12 mouse cellular contexts compared by ENCODE assay signal in the genomic region with DNA sequence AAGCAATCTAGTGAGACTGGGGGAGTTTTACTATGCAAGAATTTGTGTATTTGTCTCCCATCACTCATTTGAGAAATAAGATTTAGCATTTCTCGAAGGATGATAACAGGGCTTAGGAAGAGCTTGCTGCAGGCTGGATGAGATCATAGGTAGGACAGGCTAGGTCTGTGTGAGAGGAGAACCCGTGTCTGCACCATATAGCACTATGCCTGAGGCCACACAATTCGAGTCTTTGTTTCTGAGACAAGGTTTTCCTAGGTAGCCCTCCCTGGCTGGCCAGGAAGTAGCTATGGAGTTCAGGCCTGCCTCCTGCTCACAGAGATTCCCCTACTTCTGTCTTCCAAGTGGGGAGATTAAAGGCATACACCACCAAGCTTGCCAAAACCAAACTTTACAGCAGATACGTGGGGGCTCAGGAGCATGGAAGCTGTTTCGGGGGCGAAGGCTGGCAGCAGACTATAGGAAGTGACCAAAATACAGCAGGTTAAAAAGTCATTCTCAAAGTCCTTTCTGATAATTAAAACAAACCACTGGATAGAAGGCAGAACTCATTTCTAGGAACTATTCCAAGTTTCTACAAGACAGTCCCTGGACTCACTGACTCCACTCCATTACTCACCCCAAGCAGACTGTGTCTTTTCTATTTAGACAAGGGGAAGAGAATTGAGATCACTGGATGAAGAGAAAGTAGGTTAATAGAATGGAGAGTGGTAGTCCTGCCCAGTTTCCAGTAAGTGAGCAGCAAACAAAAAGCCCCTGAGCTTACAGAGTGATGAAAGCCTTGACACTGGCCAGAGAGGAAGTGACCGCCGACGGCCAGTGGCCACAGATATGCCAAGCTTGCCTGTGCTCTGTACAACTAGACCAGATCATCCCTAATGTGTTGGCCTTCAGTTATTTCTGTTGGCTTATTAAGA.
DNase-seq lines count a peak whose midpoint lies in the region; ATAC-seq lines count a peak whose summit lies in the region.
"Had no signal": no experiment of that assay in that cellular context is flagged by ENCODE, and none has a peak within 500 bp of the region (broad histone marks: within the 10 kb centered on the region; RNA-seq: fewer than 3 reads in every experiment).

No protein-coding gene starts in this region.

- H3K36me3 ChIP-seq in heart, embryonic 11.5 days (ENCODE audit: control insufficient read depth, insufficient read depth, low read length) = no peaks in the 10 kb centered on the region
- H3K36me3 ChIP-seq in stomach, embryonic 14.5 days (ENCODE audit: control insufficient read depth, insufficient read depth, low read length) = no peaks in the 10 kb centered on the region
- H3K36me3 ChIP-seq: forebrain, embryonic 15.5 days had no signal

- H3K4me1 ChIP-seq in heart, embryonic 11.5 days (ENCODE audit: control insufficient read depth, insufficient read depth, low read length) = peaks cover 17% of the 10 kb centered on the region
- H3K4me1 ChIP-seq in stomach, embryonic 14.5 days (ENCODE audit: control insufficient read depth, insufficient read depth, low read length) = peaks cover 9% of the 10 kb centered on the region; the same call in 1 of the 2 replicates
- H3K4me1 ChIP-seq: forebrain, embryonic 15.5 days had no signal

- 38% methylated on average over 9 of the region's 9 CpGs for WGBS in heart, embryonic 11.5 days (ENCODE audit: insufficient replicate concordance)
- 55% methylated on average over 9 of the region's 9 CpGs for WGBS in stomach, embryonic 14.5 days

- H3K4me3 ChIP-seq in heart, embryonic 11.5 days (ENCODE audit: low read depth, low read length) = no peak overlapping the region
- H3K4me3 ChIP-seq in stomach, embryonic 14.5 days (ENCODE audit: low read depth, low read length) = no peak overlapping the region
- H3K4me3 ChIP-seq: forebrain, embryonic 15.5 days; myocyte had no signal

- H3K27ac ChIP-seq in heart, embryonic 11.5 days (ENCODE audit: low read depth, low read length) = peak overlapping the region; percentile 93
- peak overlapping the region; percentile 74 for H3K27ac ChIP-seq in stomach, embryonic 14.5 days (ENCODE audit: low read length)
- H3K27ac ChIP-seq: forebrain, embryonic 15.5 days; macrophage had no signal

- peak; percentile 82 for ATAC-seq in frontal cortex, adult (ENCODE audit: low TSS enrichment)
- ATAC-seq in heart, embryonic 11.5 days (replicated peaks; ENCODE audit: insufficient number of reproducible peaks, low FRiP score, low TSS enrichment) = peak; percentile 65; the same call in 1 of the 2 replicates
- ATAC-seq in stomach, embryonic 14.5 days (ENCODE audit: insufficient number of reproducible peaks, insufficient read depth, low FRiP score, low read depth) = peak; percentile 61; the same call in 1 of the 2 replicates
- ATAC-seq: forebrain, embryonic 15.5 days had no signal

- no peak for DNase-seq in frontal cortex, adult 2 months (ENCODE audit: extremely low spot score in 1 of 2, low spot score in 1 of 2)
- peak; percentile 11 for DNase-seq in lung, postnatal 10 days
- no peak for DNase-seq in lung, adult 18-20 months
- DNase-seq in layer of hippocampus, adult 18-20 months (ENCODE audit: low spot score in 2 of 2) = no peak
- DNase-seq in c-Kit-positive CD71-positive TER-119-positive erythroid progenitor cells, embryonic 14.5 days (ENCODE audit: low spot score) = no peak
- DNase-seq: kidney, postnatal 36 days had no signal

- H3K4me2 ChIP-seq in heart, embryonic 11.5 days = peak overlapping the region; percentile 9; the same call in 1 of the 2 replicates
- H3K4me2 ChIP-seq in stomach, embryonic 14.5 days (replicated peaks; ENCODE audit: low read depth, low read length) = no peak overlapping the region
- H3K4me2 ChIP-seq: forebrain, embryonic 15.5 days had no signal

- peak overlapping the region; percentile 39; the same call in 1 of the 2 replicates for H3K9ac ChIP-seq in heart, embryonic 11.5 days (ENCODE audit: low read depth, low read length)
- H3K9ac ChIP-seq in stomach, embryonic 14.5 days (replicated peaks; ENCODE audit: low read depth, low read length) = no peak overlapping the region
- H3K9ac ChIP-seq: forebrain, embryonic 15.5 days had no signal

- no peaks in the 10 kb centered on the region for H3K27me3 ChIP-seq in heart, embryonic 11.5 days (ENCODE audit: control insufficient read depth, insufficient read depth, low read length)
- no peaks in the 10 kb centered on the region for H3K27me3 ChIP-seq in stomach, embryonic 14.5 days (ENCODE audit: control insufficient read depth, insufficient read depth, low read length)
- H3K27me3 ChIP-seq: forebrain, embryonic 15.5 days had no signal

- H3K9me3 ChIP-seq in heart, embryonic 11.5 days (replicated peaks; ENCODE audit: control insufficient read depth, low read length) = no peaks in the 10 kb centered on the region
- no peaks in the 10 kb centered on the region for H3K9me3 ChIP-seq in stomach, embryonic 14.5 days (ENCODE audit: control insufficient read depth, low read depth, low read length)
- H3K9me3 ChIP-seq: forebrain, embryonic 15.5 days had no signal
